Mouse (Mus musculus) mouse embryonic stem cell (cell line): ENCODE results near the gene Metap1.
"Not testable (repeated sequence)": the region's sequence is repeated elsewhere in the genome, so short reads cannot be mapped to it uniquely, and the experiment has no call there.

Experiments used
- in situ Hi-C, 2 experiments: fragments of 300-500 bp; cut with MboI; formaldehyde crosslinking; loops; 1 replicate in 1 of 2; 3 replicates in 1 of 2; pipeline ENCODE4 v1.14.3; 2019 to 2020; ENCODE audit warnings: low sequenced_read_pairs in 2 of 2, low pct_unique_long_range_greater_than_20kb in 1 of 2, mixed read lengths in 1 of 2; ENCODE audit not compliant: unreplicated experiment in 1 of 2

The Metap1 gene

GRCm38 (mm10) chr3:138510471-138510870 lies 21.2 kb upstream of the Metap1 start:
- in situ Hi-C loops, result loop anchor here in 1 of 2 experiments (10.0 kb wide), 1 partner anchor 104 kb away; no protein-coding TSS in a partner anchor

GRCm38 (mm10) chr3:138509581-138509980 lies 20.3 kb upstream of the Metap1 start:
- in situ Hi-C loops, result no loop called here

DNA sequence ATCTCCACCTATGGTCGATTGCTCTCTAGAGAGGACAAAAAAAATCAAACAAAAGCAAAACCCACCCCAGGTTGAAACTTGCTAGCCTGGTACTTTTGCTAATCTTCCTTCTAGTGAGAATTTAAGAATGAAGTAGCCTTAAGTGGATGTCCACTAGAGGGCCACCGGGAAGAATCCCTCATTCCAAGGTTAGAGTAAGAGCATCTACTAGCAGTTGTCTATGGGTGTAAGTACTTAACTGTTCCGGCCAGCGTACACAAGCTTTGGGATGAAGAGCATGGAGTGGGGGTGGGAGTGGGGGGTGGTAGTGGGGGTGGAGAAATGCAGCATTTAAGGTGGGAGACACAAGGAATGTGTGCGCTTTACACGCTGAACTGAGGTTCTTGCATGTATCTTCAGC lies 17.4 kb upstream of the Metap1 start:
- in situ Hi-C loops, result no loop called here

GRCm38 (mm10) chr3:138503754-138504153 lies 14.4 kb upstream of the Metap1 start:
- in situ Hi-C loops, result no loop called here

DNA sequence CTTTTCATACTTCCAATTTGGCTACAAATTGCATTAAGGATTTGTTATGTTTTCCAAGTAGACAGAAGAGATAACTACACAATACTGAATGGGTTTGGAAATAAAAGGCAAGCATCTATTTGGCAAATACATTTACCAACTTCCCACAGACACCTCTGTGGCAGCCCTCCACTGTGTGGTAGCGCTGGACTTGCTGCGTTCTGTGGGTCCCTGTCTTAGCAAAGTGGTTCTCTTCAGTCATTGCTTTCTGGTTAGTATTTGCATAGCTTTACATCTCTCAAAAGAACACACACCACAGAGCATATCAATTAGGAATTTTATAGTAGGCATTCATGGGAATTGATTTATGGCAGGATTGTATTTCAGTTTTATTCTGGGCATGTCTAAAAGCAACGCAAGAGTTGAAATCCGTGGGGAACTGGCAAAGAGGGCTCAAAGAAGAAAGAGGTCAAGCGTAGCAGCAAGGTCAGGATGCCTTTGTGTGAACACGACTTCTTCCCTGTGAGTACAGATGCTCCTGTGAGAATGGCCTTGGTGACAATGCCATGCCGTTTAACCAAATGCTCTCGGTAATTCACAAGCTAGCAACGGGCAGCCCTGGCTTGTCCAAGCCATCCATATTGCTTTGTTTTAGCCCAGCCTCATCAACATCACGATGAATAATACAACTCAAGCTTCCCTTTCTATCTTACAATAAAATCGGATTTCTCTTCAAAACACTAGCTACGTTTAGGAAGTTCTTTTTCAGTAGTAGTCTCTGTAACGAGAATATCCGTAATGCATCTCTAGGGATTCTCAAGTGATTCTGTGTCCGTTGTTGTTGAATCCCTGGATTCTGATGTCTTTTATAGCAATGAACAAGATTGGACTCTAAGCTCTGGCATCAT lies 10.8 kb upstream of the Metap1 start:
- in situ Hi-C loops, result no loop called here

DNA sequence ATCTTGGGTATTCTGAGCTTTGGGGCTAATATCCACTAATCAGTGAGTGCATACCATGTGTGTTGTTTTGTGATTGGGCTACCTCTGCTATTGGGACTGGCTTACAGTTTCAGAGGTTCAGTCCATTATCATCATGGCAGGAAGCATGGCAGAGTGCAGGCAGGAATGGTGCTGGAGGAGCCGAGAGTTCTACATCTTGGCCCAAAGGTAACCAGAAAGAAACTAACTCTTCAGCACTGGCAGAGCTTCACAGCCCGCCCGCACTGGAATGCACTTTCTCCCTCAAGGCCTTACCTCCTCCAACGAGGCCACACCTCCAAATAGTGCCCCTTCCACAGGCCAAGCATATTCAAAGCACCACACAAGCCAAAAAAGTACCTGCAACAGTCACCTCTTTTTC lies 9.4 kb upstream of the Metap1 start:
- in situ Hi-C loops, result no loop called here

DNA sequence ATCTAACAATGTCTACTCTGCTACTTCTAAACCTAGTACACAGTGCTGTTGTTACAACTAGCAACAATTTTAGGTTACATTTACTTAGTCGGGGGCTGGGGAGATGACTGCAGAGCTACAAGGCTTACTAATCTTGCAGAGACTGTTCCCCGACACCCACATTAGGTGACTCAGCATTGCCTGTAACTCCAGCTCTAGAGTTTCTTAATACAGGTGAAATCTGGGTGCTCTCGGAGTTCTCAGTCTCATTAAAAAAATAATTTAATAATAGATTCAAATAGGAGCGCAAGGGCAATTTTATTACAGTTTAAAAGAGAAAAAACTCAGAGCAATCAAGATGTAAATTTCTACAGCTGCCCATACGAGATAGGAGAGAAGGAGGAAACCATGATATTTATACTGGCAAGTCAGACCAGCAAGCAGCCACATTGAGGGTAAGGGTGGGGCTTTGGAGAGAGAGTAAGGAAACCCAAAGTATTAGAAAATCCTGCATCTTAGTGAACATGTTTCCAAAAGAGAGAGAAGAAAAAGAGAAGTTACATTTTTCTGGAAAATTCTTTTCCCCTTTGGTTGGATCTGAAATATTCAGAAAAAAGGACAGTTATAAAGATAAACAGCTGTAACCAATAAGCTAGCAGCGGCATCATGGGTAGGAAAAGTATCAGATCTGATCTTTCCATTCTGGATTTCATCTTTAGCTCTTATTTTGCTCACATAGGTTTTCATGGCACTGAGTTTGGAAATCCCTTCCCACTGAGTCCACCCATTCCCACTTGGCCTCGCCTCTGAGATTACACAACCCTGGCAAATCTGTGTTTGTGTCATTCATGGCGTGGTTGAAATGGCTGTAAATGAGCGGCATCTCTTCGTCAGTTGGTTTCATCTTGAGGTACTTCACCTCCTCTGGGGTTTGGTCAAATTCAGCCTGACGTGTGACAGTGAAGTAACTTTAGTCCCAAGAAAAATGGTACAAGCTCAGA lies 6.1 kb upstream of the Metap1 start:
- in situ Hi-C loops, result no loop called here

- in situ Hi-C loops, result no loop called here
Observed at GRCm38 (mm10) chr3:138494565-138494964, 5.2 kb upstream of the Metap1 start.

DNA sequence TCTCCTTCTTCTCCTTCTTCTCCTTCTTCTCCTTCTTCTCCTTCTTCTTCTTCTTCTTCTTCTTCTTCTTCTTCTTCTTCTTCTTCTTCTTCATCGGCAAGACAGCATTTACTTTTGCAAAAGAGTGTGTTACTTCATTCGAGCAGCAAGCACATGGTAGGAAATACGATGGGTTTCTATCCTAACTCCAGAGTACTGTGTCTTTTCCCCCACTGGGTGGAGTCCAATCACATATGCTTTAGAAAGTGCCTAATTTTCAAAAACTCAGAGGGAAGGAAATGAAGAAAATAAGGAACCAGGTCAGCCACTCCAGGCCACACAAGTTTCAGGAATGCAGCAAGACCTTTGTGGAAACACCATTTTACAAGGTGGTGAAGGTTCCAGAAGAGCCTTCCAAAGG lies 4.4 kb upstream of the Metap1 start:
- in situ Hi-C loops, result no loop called here

- in situ Hi-C loops, result no loop called here
Observed at GRCm38 (mm10) chr3:138490034-138490337, 671 bp upstream of the Metap1 start.

DNA sequence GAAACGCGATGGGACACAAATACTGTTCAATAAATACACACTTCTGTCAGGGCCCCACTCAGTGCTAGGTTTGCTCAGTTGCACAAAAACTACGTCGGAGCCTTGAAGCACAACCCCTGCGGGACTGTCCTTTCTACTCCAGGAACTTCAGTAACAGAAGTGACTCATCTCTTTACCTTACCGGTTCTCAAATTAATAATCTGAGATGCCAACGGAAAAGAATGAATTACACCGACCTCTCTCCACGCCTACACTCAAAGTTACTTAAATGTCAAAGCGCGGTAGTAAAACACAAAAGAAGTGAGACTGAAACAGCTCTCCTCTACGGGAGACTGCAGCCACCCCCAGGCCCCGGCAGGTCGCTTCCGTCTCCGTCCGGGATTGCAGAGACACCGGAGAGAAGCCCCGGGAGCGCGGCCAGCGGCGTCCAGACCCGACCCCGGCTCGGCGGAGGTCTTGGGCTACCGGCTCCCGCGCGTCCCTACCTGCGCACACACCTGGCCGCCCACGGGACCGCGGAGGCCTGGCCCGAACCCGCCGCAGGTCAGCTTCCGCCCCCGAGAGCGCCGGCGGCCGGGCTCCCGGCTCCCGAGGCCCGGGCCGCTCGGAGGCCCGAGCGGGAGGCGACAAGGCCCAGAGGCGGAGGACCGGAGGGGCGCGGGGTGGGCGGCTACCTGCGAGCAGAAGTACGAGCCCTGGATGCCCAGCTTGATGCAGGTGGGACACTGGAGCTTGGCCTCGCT lies 560 bp downstream of the Metap1 start:
- in situ Hi-C loops, result no loop called here

- in situ Hi-C loops, result no loop called here
Observed at GRCm38 (mm10) chr3:138483240-138483639, 6.1 kb downstream of the Metap1 start.

DNA sequence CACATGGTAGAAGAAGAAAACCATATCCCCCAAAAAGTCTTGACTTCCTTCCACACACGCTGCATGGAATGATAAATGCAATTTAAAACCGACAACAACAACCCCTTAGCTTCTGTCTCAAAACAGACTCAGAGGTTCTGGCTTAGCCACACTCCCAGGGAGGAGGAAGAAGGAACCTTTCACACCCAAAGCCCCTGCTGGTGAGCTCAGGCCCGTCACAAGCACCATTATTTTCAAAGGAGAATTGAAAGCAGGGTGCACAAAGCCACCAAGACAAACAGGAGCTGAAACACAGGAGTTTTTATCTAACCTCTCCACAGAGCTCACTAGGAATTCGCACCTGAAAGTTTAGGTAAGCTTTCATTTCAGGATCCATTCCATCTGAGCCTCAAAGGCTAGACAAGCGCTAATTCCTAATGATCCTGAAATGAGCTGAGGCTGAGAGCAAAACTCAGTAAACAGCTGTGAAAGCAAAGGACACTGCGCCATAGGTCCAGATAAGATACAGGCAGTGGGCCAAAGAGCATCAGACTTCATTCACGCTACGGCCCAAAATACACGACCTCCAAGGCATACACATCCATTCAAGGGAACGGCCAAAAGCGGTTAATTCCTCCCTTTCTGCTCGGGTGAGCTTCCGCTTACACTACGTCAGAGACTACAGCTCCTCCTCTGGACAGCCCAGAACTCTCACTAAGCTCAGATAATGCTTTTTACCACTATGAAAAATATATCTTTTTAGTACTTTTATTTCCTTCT lies 7.6 kb downstream of the Metap1 start:
- in situ Hi-C loops, result no loop called here

- in situ Hi-C loops, result no loop called here
Observed at GRCm38 (mm10) chr3:138479489-138479888, 9.8 kb downstream of the Metap1 start.

DNA sequence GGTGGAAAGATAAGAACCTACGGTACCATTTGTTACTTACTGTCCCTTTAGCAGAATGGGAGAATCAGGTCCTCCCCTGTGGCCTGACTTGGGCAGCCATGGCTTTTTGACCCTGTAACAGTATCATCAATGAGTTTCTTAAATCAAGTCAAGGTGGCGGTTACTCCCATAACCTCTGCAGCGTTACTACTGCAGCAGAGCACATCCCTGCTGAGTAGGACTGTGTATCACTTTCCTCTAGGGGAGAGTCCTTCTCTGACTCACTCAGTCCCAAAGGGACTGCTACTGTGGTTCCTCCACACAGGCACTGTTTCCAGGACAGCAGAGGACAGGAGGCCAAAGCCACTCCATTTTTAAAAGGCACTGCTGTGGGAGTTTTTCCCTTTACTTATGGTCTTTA lies 18.2 kb downstream of the Metap1 start:
- in situ Hi-C loops, result no loop called here

- in situ Hi-C loops, result not testable (repeated sequence)
Observed at GRCm38 (mm10) chr3:138466656-138467055, 22.7 kb downstream of the Metap1 start.

DNA sequence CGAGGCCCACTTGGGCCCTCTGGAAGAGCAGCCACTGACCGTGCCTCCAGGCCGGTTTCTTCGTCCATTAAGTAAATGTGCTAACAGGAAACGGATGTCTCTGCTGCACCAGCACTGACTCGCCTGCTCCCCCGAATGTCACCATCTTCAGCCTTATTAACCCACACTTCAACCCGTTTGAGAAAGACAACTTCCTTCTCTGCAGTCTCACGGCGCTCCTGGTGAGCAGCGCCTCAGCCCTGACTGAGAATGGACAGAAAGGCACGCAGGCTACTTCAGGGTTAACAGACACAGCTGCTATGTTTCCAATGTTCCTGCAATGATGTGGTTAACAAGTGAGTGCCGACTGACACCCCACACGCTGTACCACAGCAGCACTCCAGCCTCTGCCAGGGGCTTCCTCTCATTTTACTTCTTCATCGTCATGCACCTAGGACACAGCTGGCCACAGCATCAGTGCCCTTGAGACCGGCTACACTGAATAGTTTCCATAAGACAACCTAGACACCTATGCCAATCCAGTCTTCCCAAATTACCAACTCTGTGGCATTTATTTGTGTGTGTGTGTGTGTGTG lies 24.7 kb downstream of the Metap1 start:
- in situ Hi-C loops, result no loop called here

- in situ Hi-C loops, result no loop called here
Observed at GRCm38 (mm10) chr3:138463807-138464206, 25.5 kb downstream of the Metap1 start.
